Mouse (Mus musculus) brain, adult 10 weeks (tissue): ENCODE data around the gene Apold1. TPM values are rescaled to one million over a fixed set of nuclear protein-coding genes. Genes with fewer than 3 reads are reported as not detected.

ENCODE experiments used
- polyA plus RNA-seq: library from polyadenylated mRNA; stranded (reverse); fragments of 350-450 nt; fragmentation: Illumina TruSeq; extraction: RNeasy Lipid Tissue Mini Kit (QIAGEN cat#74804); gene quantifications from one replicate; pipeline ENCODE4 v1.2.3, GENCODE M21; 2015; ENCODE audit warnings: low read depth, low replicate concordance

Gene Apold1
- 4.2 TPM for polyA plus RNA-seq

GRCm38 (mm10) chr6:134981231-134982062 is at the start of gene Apold1:
Gene Apold1, plus strand, starts transcription at chr6:134981718.

GRCm38 (mm10) chr6:135011048-135011733 is 29.7 kb downstream of the Apold1 start, which contains the start of gene Ddx47:
Gene Ddx47, plus strand, starts transcription at chr6:135011612.

Other genes with a start within 250 kb of the Apold1 start
- 8.4 TPM for gene Dusp16, start 189.1 kb upstream of the Apold1 start, polyA plus RNA-seq
- 35.4 TPM for gene Crebl2, start 151.6 kb upstream of the Apold1 start, polyA plus RNA-seq
- gene Gpr19, start 83.1 kb upstream of the Apold1 start, polyA plus RNA-seq: 20.8 TPM
- 43.3 TPM for gene Cdkn1b, start 61.3 kb upstream of the Apold1 start, polyA plus RNA-seq
- 59.6 TPM for gene Ddx47, start 29.9 kb downstream of the Apold1 start, polyA plus RNA-seq
- 0.36 TPM for gene Gprc5a, start 83.9 kb downstream of the Apold1 start, polyA plus RNA-seq
- not detected for gene Gprc5d, start 136.6 kb downstream of the Apold1 start, polyA plus RNA-seq
- gene Fam234b, start 216.3 kb downstream of the Apold1 start, polyA plus RNA-seq: 141 TPM
- 68.5 TPM for gene Hebp1, start 216.3 kb downstream of the Apold1 start, polyA plus RNA-seq